Mouse (Mus musculus): ENCODE data around the gene Gstm4. TPM values are rescaled to one million over a fixed set of nuclear protein-coding genes. Genes with fewer than 3 reads are reported as not detected.
A peak's percentile ranks its signal among the peaks of the same experiment; 100 is the strongest.

Gene Gstm4
- polyA plus RNA-seq, 1 experiment from 2014 or later: 17.2 TPM

GRCm38 (mm10) chr3:108086470-108086979 lies 41.8 kb upstream of the Gstm4 start, which contains the start of gene Ampd2:
TSS of gene Ampd2 (minus strand) at chr3:108086651.
- Histone ChIP-seq H3K4me3 (ENCODE audit: low read length) (peak within 1 kb of the TSS; percentile 78), H3K27ac (ENCODE audit: low read depth, low read length) (peak within 1 kb of the TSS; percentile 94), H3K27me3 (ENCODE audit: control insufficient read depth, insufficient read depth, low read length) (no peaks in the 10 kb centered on the region), H3K4me1 (ENCODE audit: control insufficient read depth, insufficient read depth, low read length) (peaks cover 31% of the 10 kb centered on the region), H3K9me3 (ENCODE audit: control insufficient read depth, low read length) (no peaks in the 10 kb centered on the region), H3K9ac (ENCODE audit: low read depth, low read length) (peak within 1 kb of the TSS; percentile 73), H3K4me2 (replicated peaks; ENCODE audit: low read depth, low read length) (peak within 1 kb of the TSS; percentile 96), H3K36me3 (ENCODE audit: control insufficient read depth, insufficient read depth, low read length) (0 out of 2 replicates have a peak, but pooled peaks cover 2% of the 10 kb centered on the region)
- WGBS: under 1% methylated on average over 29 of the region's 29 CpGs
- peak; percentile 44 for ATAC-seq (ENCODE audit: low FRiP score, low TSS enrichment)

- H3K27ac ChIP-seq (ENCODE audit: low read depth, low read length): peak overlapping the region; percentile 94
- H3K4me2 ChIP-seq (replicated peaks; ENCODE audit: low read depth, low read length): peak overlapping the region; percentile 96
- whole genome bisulfite sequencing: under 1% methylated on average over 31 of the region's 31 CpGs
- peaks cover 32% of the 10 kb centered on the region for H3K4me1 ChIP-seq (ENCODE audit: control insufficient read depth, insufficient read depth, low read length)
- no peaks in the 10 kb centered on the region for H3K9me3 ChIP-seq (ENCODE audit: control insufficient read depth, low read length)
- H3K36me3 ChIP-seq (ENCODE audit: control insufficient read depth, insufficient read depth, low read length): 0 out of 2 replicates have a peak, but pooled peaks cover 4% of the 10 kb centered on the region
- ATAC-seq (ENCODE audit: low FRiP score, low TSS enrichment): peak; percentile 83
- peak overlapping the region; percentile 78 for H3K4me3 ChIP-seq (ENCODE audit: low read length)
- peak overlapping the region; percentile 73 for H3K9ac ChIP-seq (ENCODE audit: low read depth, low read length)
- H3K27me3 ChIP-seq (ENCODE audit: control insufficient read depth, insufficient read depth, low read length): no peaks in the 10 kb centered on the region
These were observed 41.2 kb upstream of the Gstm4 start for GRCm38 (mm10) chr3:108085721-108086469.

- Histone ChIP-seq H3K27ac (ENCODE audit: low read depth, low read length) (peak overlapping the region; percentile 94), H3K4me3 (ENCODE audit: low read length) (peak overlapping the region; percentile 78), H3K9ac (ENCODE audit: low read depth, low read length) (peak overlapping the region; percentile 73), H3K4me1 (ENCODE audit: control insufficient read depth, insufficient read depth, low read length) (peaks cover 32% of the 10 kb centered on the region), H3K36me3 (ENCODE audit: control insufficient read depth, insufficient read depth, low read length) (peaks cover 10% of the 10 kb centered on the region; the same call in 1 of the 2 replicates), H3K4me2 (replicated peaks; ENCODE audit: low read depth, low read length) (peak overlapping the region; percentile 96), H3K9me3 (ENCODE audit: control insufficient read depth, low read length) (no peaks in the 10 kb centered on the region), H3K27me3 (ENCODE audit: control insufficient read depth, insufficient read depth, low read length) (no peaks in the 10 kb centered on the region)
- WGBS: 1% methylated on average over 12 of the region's 14 CpGs
- peak; percentile 87 for ATAC-seq (ENCODE audit: low FRiP score, low TSS enrichment)
These were observed 40.6 kb upstream of the Gstm4 start for GRCm38 (mm10) chr3:108085281-108085720.

GRCm38 (mm10) chr3:108084767-108085270 lies 40.1 kb upstream of the Gstm4 start:
- no peaks in the 10 kb centered on the region for H3K9me3 ChIP-seq (ENCODE audit: control insufficient read depth, low read length)
- H3K27ac ChIP-seq (ENCODE audit: low read depth, low read length): peak overlapping the region; percentile 94
- 14% methylated on average over 13 of the region's 13 CpGs for WGBS
- no peaks in the 10 kb centered on the region for H3K27me3 ChIP-seq (ENCODE audit: control insufficient read depth, insufficient read depth, low read length)
- H3K9ac ChIP-seq (ENCODE audit: low read depth, low read length): peak overlapping the region; percentile 73
- H3K4me3 ChIP-seq (ENCODE audit: low read length): peak overlapping the region; percentile 78
- peak; percentile 8 for ATAC-seq (ENCODE audit: low FRiP score, low TSS enrichment)
- H3K36me3 ChIP-seq (ENCODE audit: control insufficient read depth, insufficient read depth, low read length): peaks cover 15% of the 10 kb centered on the region; the same call in 1 of the 2 replicates
- peaks cover 32% of the 10 kb centered on the region for H3K4me1 ChIP-seq (ENCODE audit: control insufficient read depth, insufficient read depth, low read length)
- H3K4me2 ChIP-seq (replicated peaks; ENCODE audit: low read depth, low read length): peak overlapping the region; percentile 96

GRCm38 (mm10) chr3:108083904-108084407 lies 39.3 kb upstream of the Gstm4 start:
- Histone ChIP-seq H3K27me3 (ENCODE audit: control insufficient read depth, insufficient read depth, low read length) (no peaks in the 10 kb centered on the region), H3K27ac (ENCODE audit: low read depth, low read length) (no peak overlapping the region), H3K36me3 (ENCODE audit: control insufficient read depth, insufficient read depth, low read length) (peaks cover 23% of the 10 kb centered on the region), H3K4me3 (ENCODE audit: low read length) (no peak overlapping the region; the same call in 1 of the 2 replicates), H3K9me3 (ENCODE audit: control insufficient read depth, low read length) (no peaks in the 10 kb centered on the region), H3K4me2 (replicated peaks; ENCODE audit: low read depth, low read length) (peak overlapping the region; percentile 96), H3K9ac (ENCODE audit: low read depth, low read length) (peak overlapping the region; percentile 14; the same call in 1 of the 2 replicates), H3K4me1 (ENCODE audit: control insufficient read depth, insufficient read depth, low read length) (peaks cover 32% of the 10 kb centered on the region)
- WGBS: 85% methylated on average over 4 of the region's 4 CpGs
- no peak for ATAC-seq (ENCODE audit: low FRiP score, low TSS enrichment)

- ATAC-seq (ENCODE audit: low FRiP score, low TSS enrichment): no peak
- H3K9me3 ChIP-seq (ENCODE audit: control insufficient read depth, low read length): no peaks in the 10 kb centered on the region
- H3K4me1 ChIP-seq (ENCODE audit: control insufficient read depth, insufficient read depth, low read length): peaks cover 32% of the 10 kb centered on the region
- no peak overlapping the region for H3K4me3 ChIP-seq (ENCODE audit: low read length)
- no peak overlapping the region for H3K27ac ChIP-seq (ENCODE audit: low read depth, low read length)
- peak overlapping the region; percentile 14; the same call in 1 of the 2 replicates for H3K9ac ChIP-seq (ENCODE audit: low read depth, low read length)
- H3K27me3 ChIP-seq (ENCODE audit: control insufficient read depth, insufficient read depth, low read length): no peaks in the 10 kb centered on the region
- no peak overlapping the region for H3K4me2 ChIP-seq (replicated peaks; ENCODE audit: low read depth, low read length)
- peaks cover 30% of the 10 kb centered on the region for H3K36me3 ChIP-seq (ENCODE audit: control insufficient read depth, insufficient read depth, low read length)
- 49% methylated on average over 2 of the region's 2 CpGs for WGBS
These were observed 38.5 kb upstream of the Gstm4 start for GRCm38 (mm10) chr3:108083161-108083560.

- Histone ChIP-seq H3K9me3 (ENCODE audit: control insufficient read depth, low read length) (no peaks in the 10 kb centered on the region), H3K27me3 (ENCODE audit: control insufficient read depth, insufficient read depth, low read length) (no peaks in the 10 kb centered on the region), H3K9ac (ENCODE audit: low read depth, low read length) (0 out of 2 replicates have a peak overlapping the region, but pooled peaks have one; percentile 19), H3K4me3 (ENCODE audit: low read length) (no peak overlapping the region), H3K36me3 (ENCODE audit: control insufficient read depth, insufficient read depth, low read length) (peaks cover 36% of the 10 kb centered on the region), H3K4me2 (replicated peaks; ENCODE audit: low read depth, low read length) (peak overlapping the region; percentile 2; the same call in 1 of the 2 replicates), H3K27ac (ENCODE audit: low read depth, low read length) (no peak overlapping the region), H3K4me1 (ENCODE audit: control insufficient read depth, insufficient read depth, low read length) (peaks cover 30% of the 10 kb centered on the region)
- no peak for ATAC-seq (ENCODE audit: low FRiP score, low TSS enrichment)
- WGBS: 62% methylated on average over 1 of the region's 1 CpGs
These were observed 37.7 kb upstream of the Gstm4 start for GRCm38 (mm10) chr3:108082251-108082875.

- ATAC-seq (ENCODE audit: low FRiP score, low TSS enrichment): no peak
- Histone ChIP-seq H3K4me3 (ENCODE audit: low read length) (no peak overlapping the region), H3K36me3 (ENCODE audit: control insufficient read depth, insufficient read depth, low read length) (peaks cover 43% of the 10 kb centered on the region), H3K4me2 (replicated peaks; ENCODE audit: low read depth, low read length) (no peak overlapping the region), H3K4me1 (ENCODE audit: control insufficient read depth, insufficient read depth, low read length) (peaks cover 29% of the 10 kb centered on the region), H3K27ac (ENCODE audit: low read depth, low read length) (no peak overlapping the region), H3K9ac (ENCODE audit: low read depth, low read length) (no peak overlapping the region), H3K27me3 (ENCODE audit: control insufficient read depth, insufficient read depth, low read length) (no peaks in the 10 kb centered on the region), H3K9me3 (ENCODE audit: control insufficient read depth, low read length) (no peaks in the 10 kb centered on the region)
- 68% methylated on average over 4 of the region's 4 CpGs for WGBS
These were observed 37.0 kb upstream of the Gstm4 start for GRCm38 (mm10) chr3:108081681-108082080.

Data from kidney, embryonic 14.5 days (tissue).